Mouse (Mus musculus) bone marrow, adult 2 months (tissue): ENCODE measurements around the gene Tle4.

Experiments used
- CTCF ChIP-seq: fragments of 200-500 bp; IDR thresholded peaks from 2 replicates; pipeline ENCODE4 v1.5.1; 2011; ENCODE audit warnings: low read length, control low read depth; ENCODE audit not compliant: control insufficient read depth, insufficient read depth
- POLR2A ChIP-seq: fragments of 200-500 bp; IDR thresholded peaks from 2 replicates; pipeline ENCODE4 v1.6.1; 2011; ENCODE audit warnings: low read depth, mild to moderate bottlenecking, control low read depth, low read length, borderline replicate concordance; ENCODE audit not compliant: control insufficient read depth

- TF ChIP-seq CTCF: no peak
- no peak for TF ChIP-seq POLR2A
These were observed 181.9 kb downstream of the Tle4 start for GRCm38 (mm10) chr19:14415996-14416395.
